Mouse (Mus musculus) small intestine, adult 2 months (tissue): ENCODE data around the gene Slit2.

Experiments
- CTCF ChIP-seq: fragments of 200-500 bp; IDR thresholded peaks from 2 replicates; pipeline ENCODE4 v1.5.1; 2012; ENCODE audit warnings: low read depth, mild to moderate bottlenecking, control low read depth, inconsistent platforms, low read length, moderate library complexity, mixed read lengths; ENCODE audit not compliant: insufficient replicate concordance, insufficient read length; ENCODE audit errors: extremely low read depth
- POLR2A ChIP-seq: fragments of 200-500 bp; IDR thresholded peaks from 2 replicates; pipeline ENCODE4 v1.6.1; 2012; ENCODE audit warnings: low read depth, mild to moderate bottlenecking, control low read depth, inconsistent platforms, low read length, moderate library complexity

DNA sequence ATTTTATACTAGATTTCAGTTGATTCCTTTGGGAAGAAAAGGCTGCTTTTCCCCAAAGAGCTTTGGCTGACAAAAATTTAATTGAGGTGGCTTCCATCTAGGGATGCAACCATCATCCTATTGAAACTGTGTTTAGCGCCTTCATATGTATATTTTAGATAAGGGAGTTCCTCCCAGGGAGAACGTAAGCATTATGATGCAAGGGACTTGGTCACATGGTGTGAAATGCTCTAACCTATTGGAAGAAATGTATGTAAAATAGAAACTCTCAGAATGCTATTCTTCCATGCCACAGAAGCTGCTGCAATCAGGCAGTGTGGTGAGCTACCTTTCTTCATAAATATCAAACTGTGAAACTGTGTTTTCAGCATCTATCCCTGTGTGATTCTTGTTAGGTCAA, 347.9 kb downstream of the Slit2 start:
- TF ChIP-seq CTCF (no peak), POLR2A (no peak)
